Mouse (Mus musculus) adipocyte (in vitro differentiated cells): Measurements from ENCODE around the gene Hirip3.

Experiments
- DNase-seq: peaks from one replicate; pipeline ENCODE4 v3.0.0-alpha.2; 2016; ENCODE audit warnings: low spot score

The Hirip3 gene

DNA sequence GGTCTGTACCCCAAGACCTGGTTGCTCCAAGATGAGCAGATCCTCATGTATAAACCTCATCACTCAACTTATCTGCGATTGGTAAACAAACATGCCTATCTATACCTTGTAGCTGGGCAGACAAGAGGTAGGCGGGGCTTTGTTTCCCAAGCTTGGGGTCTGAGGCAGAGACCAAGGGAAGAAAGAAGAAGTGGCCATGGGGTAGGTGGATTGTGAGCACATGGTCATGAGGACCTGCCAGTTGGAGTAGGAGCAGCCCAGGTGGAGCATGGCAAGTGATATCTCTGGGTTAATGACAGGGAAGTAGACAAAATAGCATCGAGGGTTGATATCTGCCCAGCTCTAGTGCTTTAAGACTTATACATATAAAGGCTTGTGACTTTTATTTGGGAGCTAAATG is 53.1 kb downstream of the Hirip3 start:
- DNase-seq, result no peak
